Mouse (Mus musculus): ENCODE data around the gene Gtf2a1l.
A peak's percentile ranks its signal among the peaks of the same experiment; 100 is the strongest.

DNA sequence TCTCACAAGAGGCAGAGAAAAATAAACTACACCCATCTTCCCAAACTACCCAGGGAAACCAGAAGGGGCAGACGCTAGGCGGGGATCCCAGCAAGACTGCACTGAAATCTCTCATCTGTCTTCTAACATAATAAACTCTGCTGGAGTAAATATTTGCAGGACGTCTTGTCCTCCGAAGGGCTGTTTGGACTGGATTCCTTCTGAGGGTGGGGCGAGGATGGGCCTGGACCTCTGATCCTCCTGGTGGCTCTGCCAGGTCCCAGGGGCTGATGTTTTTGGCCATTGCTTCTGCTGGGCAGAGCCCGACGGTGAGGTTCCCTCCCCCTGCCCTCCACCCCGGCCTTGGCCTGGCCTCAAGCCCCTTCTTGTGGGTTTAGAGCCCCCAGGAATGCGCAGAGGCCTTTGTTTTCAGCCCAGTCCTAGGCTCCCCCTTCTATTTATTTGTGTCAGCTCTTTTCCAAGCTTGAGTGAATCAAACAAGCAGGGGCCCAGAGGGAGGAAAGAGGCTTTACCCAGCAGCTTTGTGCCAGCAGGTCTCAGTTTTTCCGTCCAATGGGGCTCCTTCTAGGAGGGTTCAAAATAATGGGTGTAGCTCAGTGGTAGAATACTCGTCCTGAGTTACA is 38.4 kb upstream of the Gtf2a1l start:
- TF ChIP-seq CTCF (IDR thresholded peaks at IDR 0.05; ENCODE audit: insufficient read depth, low read length) (peak; percentile 36; the same call in 1 of the 2 replicates), POLR2A (IDR thresholded peaks at IDR 0.05; ENCODE audit: borderline replicate concordance, extremely low read depth, low read depth, low read length) (peak; percentile 9; the same call in 1 of the 2 replicates)
